In the genomic region with DNA sequence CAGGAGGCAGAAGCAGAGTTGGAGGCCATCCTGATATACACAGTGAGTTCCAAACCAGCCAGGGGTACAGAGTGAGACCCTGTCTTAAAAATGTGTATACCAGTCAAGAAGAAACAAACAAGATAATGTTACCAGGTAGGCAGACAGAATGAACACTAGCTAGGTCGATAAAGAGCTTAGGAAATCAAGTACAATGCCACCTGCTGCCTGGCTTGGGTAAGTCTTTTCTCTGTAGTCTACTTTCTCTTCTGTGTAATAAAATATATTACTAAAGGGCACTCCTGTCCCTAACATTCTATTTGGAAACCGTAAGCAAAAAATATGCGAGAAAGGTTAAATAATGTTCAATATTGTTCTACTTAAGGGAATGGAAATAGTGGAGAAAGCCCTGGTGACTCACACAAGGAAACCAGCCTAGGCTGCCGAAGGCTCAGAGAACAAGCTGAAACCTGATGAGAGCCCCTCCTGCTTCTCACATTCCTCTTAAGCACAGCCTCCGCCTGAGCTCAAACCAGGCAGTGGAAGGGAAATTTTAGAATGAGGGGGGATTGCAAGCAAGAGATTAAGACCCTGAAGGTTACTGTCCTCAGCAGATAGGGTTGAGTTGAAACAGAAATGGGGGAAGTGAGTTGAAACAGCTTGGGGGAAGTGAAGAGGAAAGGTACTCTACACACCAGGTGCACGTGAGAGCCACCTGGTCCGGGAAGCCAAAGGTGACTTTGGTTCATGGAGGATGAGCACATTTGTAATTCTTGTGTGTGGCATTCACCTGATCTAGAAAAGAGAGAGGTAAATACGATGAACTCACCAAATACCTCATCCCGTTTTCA, we compare ENCODE assay signal across 7 mouse cellular contexts. TPM values are rescaled to one million over a fixed set of nuclear protein-coding genes. Genes with fewer than 3 reads are reported as not detected.
DNase-seq lines count a peak whose midpoint lies in the region; ATAC-seq lines count a peak whose summit lies in the region.

No protein-coding gene starts in this region.

- peaks cover 41% of the 10 kb centered on the region for H3K27me3 ChIP-seq in stomach, embryonic 16.5 days (ENCODE audit: control insufficient read depth, insufficient read depth, low read length)
- peaks cover 62% of the 10 kb centered on the region for H3K27me3 ChIP-seq in hindbrain, embryonic 14.5 days (ENCODE audit: control insufficient read depth, insufficient read depth, low read length)

- ATAC-seq in activated CD4-positive, CD25-positive, alpha-beta regulatory T cell, adult 4 months: peak; percentile 29
- ATAC-seq in stomach, embryonic 16.5 days (ENCODE audit: insufficient read depth, low FRiP score): 0 out of 2 replicates have a peak, but pooled peaks have one; percentile 38
- ATAC-seq in hindbrain, embryonic 14.5 days (ENCODE audit: low FRiP score): no peak

- DNase-seq in right cerebral cortex, adult 2 months (ENCODE audit: low spot score in 2 of 2): peak; percentile 21 to 35
- DNase-seq in right cerebral cortex, postnatal 36 days (ENCODE audit: low spot score in 2 of 2): no peak
- DNase-seq in kidney, adult 8-10 months: peak; percentile 36 to 45
- no peak for DNase-seq in hindbrain, embryonic 14.5 days (ENCODE audit: low spot score)
- DNase-seq in left cerebral cortex, postnatal 36 days (ENCODE audit: low spot score in 2 of 2): no peak

- no peaks in the 10 kb centered on the region for H3K9me3 ChIP-seq in stomach, embryonic 16.5 days (replicated peaks; ENCODE audit: control insufficient read depth, low read length)
- H3K9me3 ChIP-seq in hindbrain, embryonic 14.5 days (ENCODE audit: control insufficient read depth, low read length): 0 out of 2 replicates have a peak, but pooled peaks cover 6% of the 10 kb centered on the region

- no peak overlapping the region for H3K4me3 ChIP-seq in stomach, embryonic 16.5 days (replicated peaks; ENCODE audit: low read length)
- no peak overlapping the region for H3K4me3 ChIP-seq in hindbrain, embryonic 14.5 days (replicated peaks; ENCODE audit: low read length)

- H3K4me2 ChIP-seq in stomach, embryonic 16.5 days (ENCODE audit: low read depth, low read length): no peak overlapping the region
- no peak overlapping the region for H3K4me2 ChIP-seq in hindbrain, embryonic 14.5 days (replicated peaks)

- H3K36me3 ChIP-seq in stomach, embryonic 16.5 days (ENCODE audit: control insufficient read depth, insufficient read depth, low read length): no peaks in the 10 kb centered on the region
- no peaks in the 10 kb centered on the region for H3K36me3 ChIP-seq in hindbrain, embryonic 14.5 days (replicated peaks; ENCODE audit: control insufficient read depth, insufficient read depth)

- peak overlapping the region; percentile 89 for H3K27ac ChIP-seq in stomach, embryonic 16.5 days (ENCODE audit: low read length)
- no peak overlapping the region for H3K27ac ChIP-seq in hindbrain, embryonic 14.5 days

- WGBS in stomach, embryonic 16.5 days: 51% methylated on average over 9 of the region's 9 CpGs
- 73% methylated on average over 9 of the region's 9 CpGs for WGBS in hindbrain, embryonic 14.5 days

- H3K4me1 ChIP-seq in stomach, embryonic 16.5 days (ENCODE audit: control insufficient read depth, insufficient read depth, low read length): 0 out of 2 replicates have a peak, but pooled peaks cover 4% of the 10 kb centered on the region
- H3K4me1 ChIP-seq in hindbrain, embryonic 14.5 days (replicated peaks; ENCODE audit: control insufficient read depth, insufficient read depth, low read length): peaks cover 13% of the 10 kb centered on the region; the same call in 1 of the 2 replicates

- H3K9ac ChIP-seq in stomach, embryonic 16.5 days (ENCODE audit: low read length): no peak overlapping the region
- H3K9ac ChIP-seq in hindbrain, embryonic 14.5 days: no peak overlapping the region

- intact Hi-C loops in left cerebral cortex, postnatal 36 days (cut with DNase I): no loop called here

RNA-seq across cellular contexts. Expression of gene Tacstd2, which starts 4.4 kb away (rescaled TPM):
- polyA plus RNA-seq in activated CD4-positive, CD25-positive, alpha-beta regulatory T cell, adult 4 months (2017; shearing (Covaris generic)): not detected
- 160 and 210 TPM in 2 replicates for polyA plus RNA-seq in stomach, embryonic 16.5 days (2015; fragmentation: Nextera tagmentation; extraction: Ambion mirVana)
- 0.85 and 0.94 TPM in 2 replicates for polyA plus RNA-seq in hindbrain, embryonic 14.5 days (2014; fragmentation: Nextera tagmentation; extraction: Ambion mirVana)
- under 1 TPM in 1 of 2 experiments, not detected in 1; 0.25 TPM for total RNA-seq in left cerebral cortex, postnatal 36 days (2021)

RNA-seq across cellular contexts. Expression of gene Il23r, which starts 39.6 kb away (rescaled TPM):
- under 1 TPM in 1 of 2 experiments, not detected in 1; 0.26 TPM for polyA plus RNA-seq in activated CD4-positive, CD25-positive, alpha-beta regulatory T cell, adult 4 months (2017; shearing (Covaris generic))
- polyA plus RNA-seq in stomach, embryonic 16.5 days (2015; fragmentation: Nextera tagmentation; extraction: Ambion mirVana): 0.06 TPM in 1 of 2 replicates, not detected in the other
- not detected in 2 replicates for polyA plus RNA-seq in hindbrain, embryonic 14.5 days (2014; fragmentation: Nextera tagmentation; extraction: Ambion mirVana)
- not detected for total RNA-seq in left cerebral cortex, postnatal 36 days (2021)

Comparison
In these comparisons a context has a peak if more than half of its experiments do, and no peak if none do; other contexts are left out.
1. DNase-seq: peak in right cerebral cortex, adult 2 months (2 of 2) and kidney, adult 8-10 months (2 of 2); none in right cerebral cortex, postnatal 36 days (0 of 2), hindbrain, embryonic 14.5 days (single experiment) and left cerebral cortex, postnatal 36 days (0 of 2).
2. RNA of gene Tacstd2, which starts 4.4 kb away (polyA plus RNA-seq): 160 to 210 TPM in stomach, embryonic 16.5 days; 0.85 to 0.94 TPM in hindbrain, embryonic 14.5 days and not detected in activated CD4-positive, CD25-positive, alpha-beta regulatory T cell, adult 4 months; every median in the first group is over 10 times any median in the second.